Mouse (Mus musculus): ENCODE data around the gene Prdx2.

- TF ChIP-seq CTCF (IDR thresholded peaks at IDR 0.05; ENCODE audit: low read depth) = no peak
- no peak for TF ChIP-seq EP300 (IDR thresholded peaks at IDR 0.05; ENCODE audit: low read depth)
Observed at GRCm38 (mm10) chr8:84978248-84978940, 9.0 kb downstream of the Prdx2 start, which contains the start of gene Junb.
